ENCODE assay signal across 27 mouse cellular contexts in the genomic region with DNA sequence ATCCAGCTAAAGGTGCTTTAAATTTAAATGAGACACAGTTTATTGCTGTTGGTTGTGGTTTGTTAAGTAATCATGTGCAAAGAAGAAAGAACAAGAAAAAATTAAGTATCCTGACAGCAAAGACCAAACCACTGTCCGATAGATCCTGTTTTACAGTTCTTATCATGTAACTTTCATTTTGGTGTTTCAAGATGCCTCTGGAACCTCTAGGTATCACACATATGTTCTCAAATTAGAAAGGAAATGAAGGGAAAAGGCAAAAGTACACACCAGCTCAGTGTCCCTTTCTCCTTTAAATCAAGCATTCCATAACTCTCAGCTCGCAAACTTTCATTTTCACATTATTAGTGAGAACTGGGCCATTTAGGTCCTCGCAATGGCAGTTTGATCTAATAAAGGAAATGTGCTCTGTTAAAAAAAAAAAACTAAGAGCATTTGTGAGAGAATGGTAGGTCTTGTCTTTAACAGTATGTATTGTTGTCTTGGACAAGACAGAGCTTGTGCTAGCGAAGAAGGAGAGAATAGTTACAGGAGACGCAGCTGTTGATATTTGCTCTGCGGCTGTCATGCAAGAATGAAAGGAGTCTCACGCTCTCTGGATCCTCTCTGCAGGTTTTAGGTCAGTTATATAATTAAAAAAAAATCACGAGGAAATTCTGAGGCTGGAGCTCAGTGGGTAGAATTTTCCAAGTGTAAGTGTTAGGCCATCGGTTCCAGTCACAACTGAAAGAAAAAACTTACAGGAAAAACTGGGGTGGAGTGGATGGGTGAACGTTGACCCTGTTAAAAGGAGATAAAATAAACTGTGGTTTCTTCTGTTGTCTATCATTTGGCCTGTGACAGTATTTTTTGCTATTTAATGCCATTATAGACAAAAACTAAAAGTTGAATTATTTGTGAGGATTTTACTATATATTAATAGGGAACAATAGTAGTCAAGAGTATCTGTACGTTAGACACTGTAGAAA. TPM values are rescaled to one million over a fixed set of nuclear protein-coding genes. Genes with fewer than 3 reads are reported as not detected.
DNase-seq lines count a peak whose midpoint lies in the region; ATAC-seq lines count a peak whose summit lies in the region.
"Had no signal": no experiment of that assay in that cellular context is flagged by ENCODE, and none has a peak within 500 bp of the region (broad histone marks: within the 10 kb centered on the region; RNA-seq: fewer than 3 reads in every experiment).

No protein-coding gene starts in this region.

- 53% methylated on average over 11 of the region's 11 CpGs for WGBS in liver, embryonic 15.5 days (ENCODE audit: insufficient replicate concordance)

- no peak overlapping the region for H3K4me3 ChIP-seq in liver, embryonic 15.5 days (replicated peaks)
- H3K4me3 ChIP-seq: gastrocnemius, adult 2 months; heart, embryonic 10.5 days; hindbrain, embryonic 15.5 days; layer of hippocampus, adult 2 months; midbrain, embryonic 10.5 days; myocyte; neural tube, embryonic 15.5 days had no signal

- H3K4me1 ChIP-seq in liver, embryonic 15.5 days (replicated peaks): no peaks in the 10 kb centered on the region
- H3K4me1 ChIP-seq: heart, embryonic 10.5 days; hindbrain, embryonic 15.5 days; midbrain, embryonic 10.5 days; neural tube, embryonic 15.5 days had no signal

- H3K9me3 ChIP-seq in liver, embryonic 15.5 days (replicated peaks): no peaks in the 10 kb centered on the region
- H3K9me3 ChIP-seq: heart, embryonic 10.5 days; hindbrain, embryonic 15.5 days; midbrain, embryonic 10.5 days; neural tube, embryonic 15.5 days had no signal

- no peaks in the 10 kb centered on the region for H3K36me3 ChIP-seq in liver, embryonic 15.5 days (replicated peaks)
- H3K36me3 ChIP-seq: heart, embryonic 10.5 days; hindbrain, embryonic 15.5 days; midbrain, embryonic 10.5 days; neural tube, embryonic 15.5 days had no signal

- H3K9ac ChIP-seq in liver, embryonic 15.5 days: no peak overlapping the region
- H3K9ac ChIP-seq: hindbrain, embryonic 15.5 days; neural tube, embryonic 15.5 days had no signal

- DNase-seq in heart, adult 11 months: peak; percentile 43
- DNase-seq in heart, postnatal 36 days: no peak
- no peak for DNase-seq in cerebellum, postnatal 10 days
- DNase-seq in kidney, adult 11 months: no peak
- no peak for DNase-seq in layer of hippocampus, postnatal 36 days
- DNase-seq: adrenal gland, postnatal 14 days; cerebellum, adult 9-10 months; gastrocnemius, adult 2 months; kidney, adult 9 months; kidney, postnatal 25 days; lung, postnatal 4 days; right cerebral cortex, postnatal 14 days; thymus, adult 2 months; thymus, postnatal 4 days had no signal

- no peaks in the 10 kb centered on the region for H3K27me3 ChIP-seq in liver, embryonic 15.5 days
- H3K27me3 ChIP-seq: hindbrain, embryonic 15.5 days; neural tube, embryonic 15.5 days had no signal

- peak; percentile 71 for ATAC-seq in erythroblast, adult 5-6 weeks (replicated peaks; ENCODE audit: low FRiP score, poor library complexity, severe bottlenecking)
- no peak for ATAC-seq in liver, embryonic 15.5 days (ENCODE audit: insufficient read depth)
- ATAC-seq: forebrain, embryonic 14.5 days; midbrain, embryonic 16.5 days had no signal

- intact Hi-C loops in heart, postnatal 36 days (cut with DNase I): no loop called here

- H3K27ac ChIP-seq in liver, embryonic 15.5 days (replicated peaks): no peak overlapping the region
- H3K27ac ChIP-seq: gastrocnemius, adult 2 months; heart, embryonic 10.5 days; hindbrain, embryonic 15.5 days; layer of hippocampus, adult 2 months; midbrain, embryonic 10.5 days; neural tube, embryonic 15.5 days; stomach, postnatal 0 days had no signal

- H3K4me2 ChIP-seq in liver, embryonic 15.5 days: peak overlapping the region; percentile 25
- H3K4me2 ChIP-seq: hindbrain, embryonic 15.5 days; neural tube, embryonic 15.5 days had no signal

RNA-seq across cellular contexts. Expression of a gene that starts 24.7 kb away (rescaled TPM):
- total RNA-seq in heart, postnatal 36 days (2021): 1 to 10 TPM; 1.0 to 1.2 TPM
- 4.2 and 11.5 TPM in 2 replicates for total RNA-seq in erythroblast, adult 5-6 weeks (2015; ENCODE audit: low replicate concordance)
- 9.4 and 11.4 TPM in 2 replicates for total RNA-seq in erythroblast, adult 5-6 weeks (2017; ENCODE audit: low replicate concordance)
- polyA plus RNA-seq in liver, embryonic 15.5 days (2015; fragmentation: Nextera tagmentation; extraction: Ambion mirVana): 3.9 and 4.2 TPM in 2 replicates
- under 1 TPM in 1 of 2 experiments, not detected in 1; 0.10 TPM for total RNA-seq in layer of hippocampus, postnatal 36 days (2021)
- polyA plus RNA-seq: midbrain, embryonic 10.5 days; myocyte had no signal

RNA-seq across cellular contexts. Expression of a gene that starts 33.8 kb away (rescaled TPM):
- total RNA-seq in heart, postnatal 36 days (2021): under 1 TPM in 1 of 2 experiments, not detected in 1; 0.36 TPM
- total RNA-seq in erythroblast, adult 5-6 weeks (2015; ENCODE audit: low replicate concordance): not detected in 2 replicates
- not detected in 2 replicates for total RNA-seq in erythroblast, adult 5-6 weeks (2017; ENCODE audit: low replicate concordance)
- polyA plus RNA-seq in liver, embryonic 15.5 days (2015; fragmentation: Nextera tagmentation; extraction: Ambion mirVana): not detected in 2 replicates
- total RNA-seq in layer of hippocampus, postnatal 36 days (2021): not detected
- total RNA-seq: gastrocnemius, adult 2 months; hematopoietic stem cell, adult 5-6 weeks; layer of hippocampus, adult 2 months had no signal
- polyA plus RNA-seq: embryonic facial prominence, embryonic 11.5 days; forebrain, embryonic 14.5 days; midbrain, embryonic 10.5 days; midbrain, embryonic 16.5 days; myocyte had no signal
